Mouse (Mus musculus) cortical plate, adult 2 months (tissue): Measurements from ENCODE around the gene Slc10a1. TPM values are rescaled to one million over a fixed set of nuclear protein-coding genes. Genes with fewer than 3 reads are reported as not detected.

Experiments used
- H3K27ac ChIP-seq: fragments of 200-500 bp; 2 replicates; pipeline ENCODE4 v1.5.1; 2012; ENCODE audit warnings: low read length, control low read depth, inconsistent platforms; ENCODE audit not compliant: insufficient read depth
- H3K4me1 ChIP-seq: fragments of 200-500 bp; 2 replicates; pipeline ENCODE4 v1.6.1; 2011; ENCODE audit warnings: low read length; ENCODE audit not compliant: control insufficient read depth, insufficient read depth
- H3K4me3 ChIP-seq: fragments of 200-500 bp; 2 replicates; pipeline ENCODE4 v1.5.1; 2011; ENCODE audit warnings: mild to moderate bottlenecking, low read length, control low read depth; ENCODE audit not compliant: insufficient read depth
- CTCF ChIP-seq: fragments of 200-500 bp; IDR thresholded peaks from 2 replicates; pipeline ENCODE4 v1.5.1; 2011; ENCODE audit warnings: mild to moderate bottlenecking, control low read depth, low read length; ENCODE audit not compliant: insufficient read depth; ENCODE audit errors: extremely low read depth
- POLR2A ChIP-seq: fragments of 200-500 bp; IDR thresholded peaks from 2 replicates; pipeline ENCODE4 v1.6.1; 2011; ENCODE audit warnings: mild to moderate bottlenecking, low read length, control low read depth; ENCODE audit not compliant: insufficient read depth; ENCODE audit errors: extremely low read depth
- polyA plus RNA-seq: library from polyadenylated mRNA; depleted of rRNA; stranded (reverse); fragments of >200 nt; gene quantifications from 2 replicates; pipeline ENCODE4 v1.2.3, GENCODE M21; 2012; rRNA removed

Gene Slc10a1
- polyA plus RNA-seq, result not detected in 2 replicates

GRCm38 (mm10) chr12:80968605-80969004 is at the start of gene Slc10a1:
Gene Slc10a1 (minus strand): TSS chr12:80968705.
- no peaks in the 10 kb centered on the region for H3K4me1 ChIP-seq
- no peak for TF ChIP-seq CTCF
- H3K27ac ChIP-seq, result no peak within 1 kb of the TSS
- no peak within 1 kb of the TSS for H3K4me3 ChIP-seq

GRCm38 (mm10) chr12:81017624-81018023 is 49.1 kb upstream of the Slc10a1 start:
- no peak for TF ChIP-seq CTCF
- TF ChIP-seq POLR2A, result no peak
- Histone ChIP-seq H3K4me1 (no peaks in the 10 kb centered on the region), H3K4me3 (no peak overlapping the region), H3K27ac (no peak overlapping the region)

GRCm38 (mm10) chr12:81013496-81013895 is 45.0 kb upstream of the Slc10a1 start:
- Histone ChIP-seq H3K27ac (no peak overlapping the region), H3K4me1 (no peaks in the 10 kb centered on the region), H3K4me3 (no peak overlapping the region)
- TF ChIP-seq POLR2A (no peak), CTCF (no peak)

GRCm38 (mm10) chr12:81011994-81012393 is 43.5 kb upstream of the Slc10a1 start:
- Histone ChIP-seq H3K4me3 (no peak overlapping the region), H3K27ac (no peak overlapping the region), H3K4me1 (no peaks in the 10 kb centered on the region)
- no peak for TF ChIP-seq CTCF
- no peak for TF ChIP-seq POLR2A

- no peak for TF ChIP-seq POLR2A
- no peak for TF ChIP-seq CTCF
- Histone ChIP-seq H3K4me3 (no peak overlapping the region), H3K4me1 (no peaks in the 10 kb centered on the region), H3K27ac (no peak overlapping the region)
Measured at GRCm38 (mm10) chr12:81009813-81010212, 41.3 kb upstream of the Slc10a1 start.

GRCm38 (mm10) chr12:81002841-81003635 is 34.5 kb upstream of the Slc10a1 start:
- Histone ChIP-seq H3K27ac (no peak overlapping the region), H3K4me1 (no peaks in the 10 kb centered on the region), H3K4me3 (no peak overlapping the region)
- TF ChIP-seq CTCF (no peak), POLR2A (no peak)

- H3K4me1 ChIP-seq, result no peaks in the 10 kb centered on the region
Measured at GRCm38 (mm10) chr12:81000924-81001323, 32.4 kb upstream of the Slc10a1 start.

GRCm38 (mm10) chr12:80998528-80999221 is 30.2 kb upstream of the Slc10a1 start:
- Histone ChIP-seq H3K4me3 (no peak overlapping the region), H3K27ac (no peak overlapping the region), H3K4me1 (no peaks in the 10 kb centered on the region)
- TF ChIP-seq CTCF (no peak), POLR2A (no peak)

More at GRCm38 (mm10) chr12:81000924-81001323, 32.4 kb upstream of the Slc10a1 start:
- H3K4me3 ChIP-seq, result no peak overlapping the region
- no peak overlapping the region for H3K27ac ChIP-seq
- TF ChIP-seq CTCF (no peak), POLR2A (no peak)

- TF ChIP-seq POLR2A, result no peak
- no peak for TF ChIP-seq CTCF
- Histone ChIP-seq H3K27ac (no peak overlapping the region), H3K4me3 (no peak overlapping the region), H3K4me1 (no peaks in the 10 kb centered on the region)
Measured at GRCm38 (mm10) chr12:80997652-80998051, 29.1 kb upstream of the Slc10a1 start.

GRCm38 (mm10) chr12:80995326-80995725 is 26.8 kb upstream of the Slc10a1 start:
- Histone ChIP-seq H3K4me1 (no peaks in the 10 kb centered on the region), H3K4me3 (no peak overlapping the region), H3K27ac (no peak overlapping the region)
- TF ChIP-seq CTCF (no peak), POLR2A (no peak)

- no peaks in the 10 kb centered on the region for H3K4me1 ChIP-seq
- no peak for TF ChIP-seq CTCF
- TF ChIP-seq POLR2A, result no peak
- no peak overlapping the region for H3K4me3 ChIP-seq
- H3K27ac ChIP-seq, result no peak overlapping the region
Measured at GRCm38 (mm10) chr12:80993773-80994172, 25.3 kb upstream of the Slc10a1 start.
